Mouse (Mus musculus): ENCODE measurements around the gene Ahnak2. TPM values are rescaled to one million over a fixed set of nuclear protein-coding genes. Genes with fewer than 3 reads are reported as not detected.

The Ahnak2 gene
- total and polyA plus RNA-seq, 3 experiments, result 2.6 to 11.4 TPM; not detected in 1

GRCm38 (mm10) chr12:112774481-112774880 lies 28.0 kb downstream of the Ahnak2 start:
- no peak for DNase-seq (ENCODE audit: low read depth, low spot score)
- Histone ChIP-seq H3K27me3 (ENCODE audit: control insufficient read depth in 1 of 2, insufficient read depth in 2 of 2, low read length in 2 of 2) (no peaks in the 10 kb centered on the region), H3K79me2 (ENCODE audit: control insufficient read depth, insufficient read depth, low read length, poor library complexity) (no peaks in the 10 kb centered on the region), H3K27ac (ENCODE audit: control insufficient read depth, low read depth, low read length) (no peak overlapping the region), H3K4me3 (ENCODE audit: control insufficient read depth in 1 of 2, insufficient read depth in 1 of 2, low read depth in 2 of 2, low read length in 2 of 2) (no peak overlapping the region), H3K36me3 (ENCODE audit: control insufficient read depth in 1 of 2, insufficient read depth in 2 of 2, low read length in 2 of 2) (no peaks in the 10 kb centered on the region), H3K9ac (ENCODE audit: control insufficient read depth, low read depth, low read length, poor library complexity, severe bottlenecking) (no peak overlapping the region), H3K4me1 (ENCODE audit: control insufficient read depth in 1 of 2, insufficient read depth in 2 of 2, low read length in 2 of 2) (no peaks in the 10 kb centered on the region), H3K9me3 (replicated peaks; ENCODE audit: insufficient read depth, low read length) (peaks cover 3% of the 10 kb centered on the region; the same call in 1 of the 2 replicates)
- no peak for TF ChIP-seq RAD21 (IDR thresholded peaks at IDR 0.05; ENCODE audit: low read depth, low read length)

DNA sequence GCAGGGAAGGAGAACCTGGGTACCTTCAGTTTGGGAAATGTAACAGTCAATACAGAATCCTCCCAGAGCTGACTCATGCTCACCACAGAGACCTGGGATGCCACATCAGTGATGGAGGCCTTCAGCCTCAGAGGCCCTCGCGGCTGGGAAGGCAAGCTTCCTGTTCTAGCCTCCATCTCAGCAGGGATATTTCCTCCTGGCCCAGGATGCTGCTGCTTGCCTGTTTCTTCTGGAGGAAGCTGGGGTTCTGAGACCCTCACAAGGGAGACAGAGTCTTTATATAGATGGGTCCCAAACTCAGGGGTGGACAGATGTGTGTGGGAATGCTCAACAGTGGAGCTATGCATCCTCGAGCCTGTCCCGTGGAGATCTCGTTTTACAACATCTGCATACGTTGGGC lies 28.4 kb downstream of the Ahnak2 start:
- Histone ChIP-seq H3K27ac (ENCODE audit: control insufficient read depth, low read depth, low read length) (no peak overlapping the region), H3K9me3 (replicated peaks; ENCODE audit: insufficient read depth, low read length) (peaks cover 3% of the 10 kb centered on the region; the same call in 1 of the 2 replicates), H3K4me3 (ENCODE audit: control insufficient read depth in 1 of 2, insufficient read depth in 1 of 2, low read depth in 2 of 2, low read length in 2 of 2) (no peak overlapping the region), H3K4me1 (ENCODE audit: control insufficient read depth in 1 of 2, insufficient read depth in 2 of 2, low read length in 2 of 2) (no peaks in the 10 kb centered on the region), H3K79me2 (ENCODE audit: control insufficient read depth, insufficient read depth, low read length, poor library complexity) (no peaks in the 10 kb centered on the region), H3K9ac (ENCODE audit: control insufficient read depth, low read depth, low read length, poor library complexity, severe bottlenecking) (no peak overlapping the region), H3K27me3 (ENCODE audit: control insufficient read depth in 1 of 2, insufficient read depth in 2 of 2, low read length in 2 of 2) (no peaks in the 10 kb centered on the region), H3K36me3 (ENCODE audit: control insufficient read depth in 1 of 2, insufficient read depth in 2 of 2, low read length in 2 of 2) (no peaks in the 10 kb centered on the region)
- TF ChIP-seq HCFC1 (IDR thresholded peaks at IDR 0.05; ENCODE audit: low read depth, low read length), result no peak
- TF ChIP-seq SMC3 (IDR thresholded peaks at IDR 0.05; ENCODE audit: low read depth, low read length), result no peak
- no peak for TF ChIP-seq E2F4 (IDR thresholded peaks at IDR 0.05; ENCODE audit: borderline replicate concordance, low read depth, low read length)
- no peak for TF ChIP-seq ZNF384 (IDR thresholded peaks at IDR 0.05; ENCODE audit: low read depth, low read length)
- TF ChIP-seq ZKSCAN1 (IDR thresholded peaks at IDR 0.05; ENCODE audit: low read depth, low read length), result no peak
- no peak for TF ChIP-seq MAX (IDR thresholded peaks at IDR 0.05; ENCODE audit: low read length)
- no peak for TF ChIP-seq ZMIZ1 (IDR thresholded peaks at IDR 0.05; ENCODE audit: low read depth, low read length)
- no peak for TF ChIP-seq MEF2A (IDR thresholded peaks at IDR 0.05; ENCODE audit: extremely low read depth, insufficient replicate concordance, low read depth, low read length, poor library complexity, severe bottlenecking)
- TF ChIP-seq MYB (IDR thresholded peaks at IDR 0.05; ENCODE audit: low read depth, low read length), result no peak
- no peak for TF ChIP-seq ELF1 (IDR thresholded peaks at IDR 0.05; ENCODE audit: low read depth, low read length)
- no peak for TF ChIP-seq TBP (IDR thresholded peaks at IDR 0.05; ENCODE audit: low read depth, low read length)
- TF ChIP-seq RAD21 (IDR thresholded peaks at IDR 0.05; ENCODE audit: low read depth, low read length), result no peak
- no peak for TF ChIP-seq EP300 (IDR thresholded peaks at IDR 0.05; ENCODE audit: low read depth in 1 of 2, low read length in 2 of 2)
- no peak for TF ChIP-seq USF2 (IDR thresholded peaks at IDR 0.05; ENCODE audit: borderline replicate concordance in 1 of 2, insufficient read depth in 1 of 2, low read depth in 1 of 2, low read length in 2 of 2)
- TF ChIP-seq CHD1 (IDR thresholded peaks at IDR 0.05; ENCODE audit: low read depth, low read length), result no peak
- TF ChIP-seq POLR2AphosphoS2 (IDR thresholded peaks at IDR 0.05; ENCODE audit: low read length), result no peak
- TF ChIP-seq MAFK (IDR thresholded peaks at IDR 0.05; ENCODE audit: borderline replicate concordance, low read depth, low read length), result no peak
- no peak for TF ChIP-seq JUND (IDR thresholded peaks at IDR 0.05; ENCODE audit: low read depth, low read length)
- DNase-seq (ENCODE audit: low read depth, low spot score), result no peak

Data from MEL (cell line).